Mouse (Mus musculus) neural tube, embryonic 11.5 days (tissue): ENCODE results near the gene Cadps2. TPM values are rescaled to one million over a fixed set of nuclear protein-coding genes. Genes with fewer than 3 reads are reported as not detected.

Experiments used
- ATAC-seq: fragments of 200-750 bp; cut with Nextera tagmentation; 2 replicates; pipeline ENCODE4 v1.8.0; 2017; ENCODE audit warnings: moderate number of reproducible peaks, mild to moderate bottlenecking, moderate TSS enrichment, moderate library complexity; ENCODE audit not compliant: insufficient read depth, low FRiP score, low TSS enrichment
- DNase-seq: peaks from one replicate; pipeline ENCODE4 v3.0.0-alpha.2; 2015; ENCODE audit warnings: low spot score
- H3K27ac ChIP-seq: fragments of 300-500 bp; sonication (generic); 2 replicates; pipeline ENCODE4 v1.5.1; 2014; ENCODE audit warnings: low read depth, mild to moderate bottlenecking, low read length
- H3K27me3 ChIP-seq: fragments of 300-500 bp; sonication (generic); 2 replicates; pipeline ENCODE4 v1.6.1; 2014; ENCODE audit warnings: mild to moderate bottlenecking, low read length, mixed read lengths; ENCODE audit not compliant: control insufficient read depth, insufficient read depth
- H3K36me3 ChIP-seq: fragments of 300-500 bp; sonication (generic); 2 replicates; pipeline ENCODE4 v1.6.1; 2014; ENCODE audit warnings: mild to moderate bottlenecking, low read length, moderate library complexity, mixed read lengths; ENCODE audit not compliant: control insufficient read depth, insufficient read depth
- H3K4me1 ChIP-seq: fragments of 300-500 bp; sonication (generic); 2 replicates; pipeline ENCODE4 v1.6.1; 2014; ENCODE audit warnings: low read length, mixed read lengths; ENCODE audit not compliant: control insufficient read depth, insufficient read depth
- H3K4me2 ChIP-seq: fragments of 300-500 bp; sonication (generic); 2 replicates; pipeline ENCODE4 v1.6.1; 2014; ENCODE audit warnings: low read depth, mild to moderate bottlenecking, moderate library complexity
- H3K4me3 ChIP-seq: fragments of 300-500 bp; sonication (generic); 2 replicates; pipeline ENCODE4 v1.5.1; 2014; ENCODE audit warnings: low read depth, low read length
- H3K9ac ChIP-seq: fragments of 300-500 bp; sonication (generic); 2 replicates; pipeline ENCODE4 v1.6.1; 2014; ENCODE audit warnings: mild to moderate bottlenecking, low read length
- H3K9me3 ChIP-seq: fragments of 300-500 bp; sonication (generic); 2 replicates; pipeline ENCODE4 v1.6.1; 2016; ENCODE audit warnings: low read length; ENCODE audit not compliant: control insufficient read depth
- WGBS: fragments of 180-500 bp; shearing (Covaris S2); extraction: QIAGEN DNeasy Blood & Tissue Kit; methylation state at CpG from one replicate; pipeline ENCODE4 v1.1.7; 2014; 5-methylcytosine and 5-hydroxymethylcytosine counted together
- polyA plus RNA-seq: library from polyadenylated mRNA; unstranded; fragments of >200 nt; fragmentation: Nextera tagmentation; extraction: Ambion mirVana; gene quantifications from 2 replicates; pipeline ENCODE4 v1.2.1, GENCODE M21; 2014

The Cadps2 gene
- polyA plus RNA-seq, 1 experiment from 2014 or later, result 3.1 TPM

GRCm38 (mm10) chr6:23569686-23570085 lies 269.5 kb downstream of the Cadps2 start:
- Histone ChIP-seq H3K4me3 (no peak overlapping the region), H3K27ac (no peak overlapping the region), H3K9ac (no peak overlapping the region), H3K9me3 (no peaks in the 10 kb centered on the region), H3K36me3 (no peaks in the 10 kb centered on the region), H3K27me3 (no peaks in the 10 kb centered on the region), H3K4me1 (no peaks in the 10 kb centered on the region), H3K4me2 (no peak overlapping the region)
- no peak for DNase-seq
- ATAC-seq, result no peak
- 88% methylated on average over 4 of the region's 4 CpGs for WGBS

GRCm38 (mm10) chr6:23568688-23569087 lies 270.5 kb downstream of the Cadps2 start:
- Histone ChIP-seq H3K9me3 (no peaks in the 10 kb centered on the region), H3K27me3 (no peaks in the 10 kb centered on the region), H3K36me3 (no peaks in the 10 kb centered on the region), H3K4me3 (no peak overlapping the region), H3K4me1 (no peaks in the 10 kb centered on the region), H3K4me2 (no peak overlapping the region), H3K9ac (no peak overlapping the region), H3K27ac (no peak overlapping the region)
- WGBS, result 74% methylated on average over 1 of the region's 1 CpGs
- DNase-seq (no peak), ATAC-seq (no peak)

GRCm38 (mm10) chr6:23567651-23568050 lies 271.6 kb downstream of the Cadps2 start:
- whole genome bisulfite sequencing, result 81% methylated on average over 1 of the region's 1 CpGs
- ATAC-seq (no peak), DNase-seq (no peak)
- Histone ChIP-seq H3K4me3 (no peak overlapping the region), H3K4me2 (no peak overlapping the region), H3K4me1 (no peaks in the 10 kb centered on the region), H3K9ac (no peak overlapping the region), H3K9me3 (no peaks in the 10 kb centered on the region), H3K36me3 (no peaks in the 10 kb centered on the region), H3K27ac (no peak overlapping the region), H3K27me3 (no peaks in the 10 kb centered on the region)

- DNase-seq (no peak), ATAC-seq (no peak)
- H3K4me3 ChIP-seq, result no peak overlapping the region
- no peaks in the 10 kb centered on the region for H3K36me3 ChIP-seq
- no peaks in the 10 kb centered on the region for H3K27me3 ChIP-seq
- WGBS, result 73% methylated on average over 1 of the region's 1 CpGs
- no peaks in the 10 kb centered on the region for H3K9me3 ChIP-seq
- H3K27ac ChIP-seq, result no peak overlapping the region
- no peaks in the 10 kb centered on the region for H3K4me1 ChIP-seq
- no peak overlapping the region for H3K4me2 ChIP-seq
- H3K9ac ChIP-seq, result no peak overlapping the region
Measured at GRCm38 (mm10) chr6:23549874-23550273, 289.3 kb downstream of the Cadps2 start.

- Histone ChIP-seq H3K27me3 (no peaks in the 10 kb centered on the region), H3K9me3 (no peaks in the 10 kb centered on the region), H3K36me3 (no peaks in the 10 kb centered on the region), H3K9ac (no peak overlapping the region), H3K4me2 (no peak overlapping the region), H3K4me3 (no peak overlapping the region), H3K4me1 (no peaks in the 10 kb centered on the region), H3K27ac (no peak overlapping the region)
- WGBS, result 84% methylated on average over 2 of the region's 2 CpGs
- DNase-seq (no peak), ATAC-seq (no peak)
Measured at GRCm38 (mm10) chr6:23523710-23524109, 315.5 kb downstream of the Cadps2 start.

- ATAC-seq (no peak), DNase-seq (no peak)
- Histone ChIP-seq H3K27ac (no peak overlapping the region), H3K36me3 (no peaks in the 10 kb centered on the region), H3K4me1 (no peaks in the 10 kb centered on the region), H3K9me3 (no peaks in the 10 kb centered on the region), H3K27me3 (no peaks in the 10 kb centered on the region), H3K9ac (no peak overlapping the region), H3K4me2 (no peak overlapping the region), H3K4me3 (no peak overlapping the region)
- 94% methylated on average over 5 of the region's 5 CpGs for WGBS
Measured at GRCm38 (mm10) chr6:23522556-23522955, 316.7 kb downstream of the Cadps2 start.

- WGBS, result 71% methylated on average over 5 of the region's 5 CpGs
- DNase-seq, result no peak
Measured at GRCm38 (mm10) chr6:23498611-23499010, 340.6 kb downstream of the Cadps2 start.

GRCm38 (mm10) chr6:23491804-23492203 lies 347.4 kb downstream of the Cadps2 start:
- H3K4me3 ChIP-seq, result no peak overlapping the region
- 52% methylated on average over 7 of the region's 7 CpGs for WGBS
- ATAC-seq, result peak; percentile 55; the same call in 1 of the 2 replicates

More at GRCm38 (mm10) chr6:23498611-23499010, 340.6 kb downstream of the Cadps2 start:
- H3K4me3 ChIP-seq, result no peak overlapping the region
- no peaks in the 10 kb centered on the region for H3K27me3 ChIP-seq
- no peaks in the 10 kb centered on the region for H3K36me3 ChIP-seq
- H3K9ac ChIP-seq, result no peak overlapping the region
- no peaks in the 10 kb centered on the region for H3K4me1 ChIP-seq
- no peaks in the 10 kb centered on the region for H3K9me3 ChIP-seq
- ATAC-seq, result no peak
- no peak overlapping the region for H3K27ac ChIP-seq
- H3K4me2 ChIP-seq, result no peak overlapping the region

GRCm38 (mm10) chr6:23490431-23490830 lies 348.8 kb downstream of the Cadps2 start:
- no peak for DNase-seq
- Histone ChIP-seq H3K9me3 (no peaks in the 10 kb centered on the region), H3K4me1 (no peaks in the 10 kb centered on the region), H3K9ac (no peak overlapping the region), H3K4me2 (no peak overlapping the region), H3K36me3 (no peaks in the 10 kb centered on the region), H3K27ac (no peak overlapping the region), H3K4me3 (no peak overlapping the region), H3K27me3 (no peaks in the 10 kb centered on the region)
- WGBS, result 77% methylated on average over 2 of the region's 2 CpGs
- ATAC-seq, result no peak

More at GRCm38 (mm10) chr6:23491804-23492203, 347.4 kb downstream of the Cadps2 start:
- Histone ChIP-seq H3K4me2 (no peak overlapping the region), H3K9ac (no peak overlapping the region), H3K27ac (no peak overlapping the region), H3K4me1 (no peaks in the 10 kb centered on the region), H3K36me3 (no peaks in the 10 kb centered on the region), H3K9me3 (no peaks in the 10 kb centered on the region), H3K27me3 (no peaks in the 10 kb centered on the region)
- no peak for DNase-seq
